8 mouse cellular contexts compared by ENCODE assay signal in genomic region chr15:79933670-79934514, GRCm38 (mm10). TPM values are rescaled to one million over a fixed set of nuclear protein-coding genes. Genes with fewer than 3 reads are reported as not detected.
DNase-seq lines count a peak whose midpoint lies in the region; ATAC-seq and TF ChIP-seq lines count a peak whose summit lies in the region.

No protein-coding gene starts in this region.

- ATAC-seq in embryonic facial prominence, embryonic 13.5 days (ENCODE audit: insufficient number of reproducible peaks, insufficient read depth, low FRiP score, low TSS enrichment, low read depth) = no peak
- ATAC-seq in stomach, embryonic 14.5 days (ENCODE audit: insufficient number of reproducible peaks, insufficient read depth, low FRiP score, low read depth) = no peak

- no peak for DNase-seq in spleen, adult 2 months (ENCODE audit: low read depth in 1 of 2, low spot score in 2 of 2)
- DNase-seq in spleen, postnatal 36 days (ENCODE audit: low spot score in 2 of 2) = no peak
- no peak for DNase-seq in limb, embryonic 10.5 days (ENCODE audit: low spot score)
- no peak for DNase-seq in layer of hippocampus, adult 18-20 months (ENCODE audit: low spot score in 2 of 2)
- DNase-seq in gastrocnemius, postnatal 36 days = no peak
- no peak for DNase-seq in cerebellum, postnatal 4 days (ENCODE audit: low spot score in 2 of 2)

- no peaks in the 10 kb centered on the region for H3K9me3 ChIP-seq in embryonic facial prominence, embryonic 13.5 days
- no peaks in the 10 kb centered on the region for H3K9me3 ChIP-seq in limb, embryonic 10.5 days (replicated peaks)
- no peaks in the 10 kb centered on the region for H3K9me3 ChIP-seq in stomach, embryonic 14.5 days (ENCODE audit: control insufficient read depth, low read depth, low read length)

- H3K4me2 ChIP-seq in embryonic facial prominence, embryonic 13.5 days = peak overlapping the region; percentile 90
- peak overlapping the region; percentile 15; the same call in 1 of the 2 replicates for H3K4me2 ChIP-seq in stomach, embryonic 14.5 days (replicated peaks; ENCODE audit: low read depth, low read length)

- TF ChIP-seq CTCF in spleen, adult 2 months (IDR thresholded peaks at IDR 0.05; ENCODE audit: extremely low read depth, insufficient read depth, insufficient read length, insufficient replicate concordance) = no peak

- peak overlapping the region; percentile 24; the same call in 1 of the 2 replicates for H3K4me3 ChIP-seq in spleen, adult 2 months (ENCODE audit: extremely low read depth, insufficient read depth, insufficient read length)
- H3K4me3 ChIP-seq in embryonic facial prominence, embryonic 13.5 days = peak overlapping the region; percentile 21
- H3K4me3 ChIP-seq in limb, embryonic 10.5 days = peak overlapping the region; percentile 30
- no peak overlapping the region for H3K4me3 ChIP-seq in stomach, embryonic 14.5 days (ENCODE audit: low read depth, low read length)

- TF ChIP-seq POLR2A in spleen, adult 2 months (IDR thresholded peaks at IDR 0.05; ENCODE audit: low read depth, low read length) = no peak

- H3K4me1 ChIP-seq in spleen, adult 2 months (ENCODE audit: control insufficient read depth, insufficient read depth, insufficient read length) = peaks cover 23% of the 10 kb centered on the region; the same call in 1 of the 2 replicates
- peaks cover 39% of the 10 kb centered on the region for H3K4me1 ChIP-seq in embryonic facial prominence, embryonic 13.5 days
- H3K4me1 ChIP-seq in limb, embryonic 10.5 days = peaks cover 43% of the 10 kb centered on the region
- H3K4me1 ChIP-seq in stomach, embryonic 14.5 days (ENCODE audit: control insufficient read depth, insufficient read depth, low read length) = 0 out of 2 replicates have a peak, but pooled peaks cover 2% of the 10 kb centered on the region

- H3K9ac ChIP-seq in embryonic facial prominence, embryonic 13.5 days = 0 out of 2 replicates have a peak overlapping the region, but pooled peaks have one; percentile 21
- no peak overlapping the region for H3K9ac ChIP-seq in stomach, embryonic 14.5 days (replicated peaks; ENCODE audit: low read depth, low read length)

- no peaks in the 10 kb centered on the region for H3K27me3 ChIP-seq in spleen, adult 2 months (ENCODE audit: control insufficient read depth, insufficient read depth, low read length)
- H3K27me3 ChIP-seq in embryonic facial prominence, embryonic 13.5 days = peaks cover 42% of the 10 kb centered on the region
- peaks cover 68% of the 10 kb centered on the region for H3K27me3 ChIP-seq in limb, embryonic 10.5 days (ENCODE audit: low read depth, poor library complexity, severe bottlenecking)
- H3K27me3 ChIP-seq in stomach, embryonic 14.5 days (ENCODE audit: control insufficient read depth, insufficient read depth, low read length) = peaks cover 17% of the 10 kb centered on the region

- 4% methylated on average over 22 of the region's 22 CpGs for WGBS in spleen, adult 2 months
- WGBS in embryonic facial prominence, embryonic 13.5 days = under 1% methylated on average over 22 of the region's 22 CpGs
- WGBS in limb, embryonic 10.5 days = 2% methylated on average over 22 of the region's 22 CpGs
- WGBS in stomach, embryonic 14.5 days = 3% methylated on average over 22 of the region's 22 CpGs

- intact Hi-C loops in gastrocnemius, postnatal 36 days (cut with DNase I) = loop anchor here (10.0 kb wide), 1 partner anchor 301 kb away; the partner anchor contains the start of genes AC140267.1 and Mief1

- H3K27ac ChIP-seq in spleen, adult 2 months (ENCODE audit: insufficient read depth, low read length) = peak overlapping the region; percentile 39
- no peak overlapping the region for H3K27ac ChIP-seq in embryonic facial prominence, embryonic 13.5 days
- H3K27ac ChIP-seq in limb, embryonic 10.5 days = no peak overlapping the region
- H3K27ac ChIP-seq in stomach, embryonic 14.5 days (ENCODE audit: low read length) = no peak overlapping the region

- peaks cover 8% of the 10 kb centered on the region for H3K36me3 ChIP-seq in spleen, adult 2 months (ENCODE audit: control insufficient read depth, insufficient read depth, low read length)
- H3K36me3 ChIP-seq in embryonic facial prominence, embryonic 13.5 days = no peaks in the 10 kb centered on the region
- H3K36me3 ChIP-seq in limb, embryonic 10.5 days = no peaks in the 10 kb centered on the region
- no peaks in the 10 kb centered on the region for H3K36me3 ChIP-seq in stomach, embryonic 14.5 days (ENCODE audit: control insufficient read depth, insufficient read depth, low read length)

RNA-seq across cellular contexts. Expression of gene Cbx7, which starts 37.0 kb away (rescaled TPM):
- polyA plus RNA-seq in spleen, adult 2 months (2012; rRNA removed) = 82.9 and 95.8 TPM in 2 replicates
- 2.5 and 2.9 TPM in 2 replicates for polyA plus RNA-seq in embryonic facial prominence, embryonic 13.5 days (2015; fragmentation: Nextera tagmentation; extraction: Ambion mirVana)
- 1.1 and 1.3 TPM in 2 replicates for polyA plus RNA-seq in limb, embryonic 10.5 days (2016; fragmentation: Nextera tagmentation; extraction: Ambion mirVana)
- polyA plus RNA-seq in stomach, embryonic 14.5 days (2014; fragmentation: Nextera tagmentation; extraction: Ambion mirVana) = 5.0 and 5.8 TPM in 2 replicates
- 10 to 100 TPM; 62.3 to 62.7 TPM for total RNA-seq in layer of hippocampus, adult 18-20 months (2021)
- total RNA-seq in gastrocnemius, postnatal 36 days (2021) = 10 to 100 TPM; 10.8 to 16.8 TPM

RNA-seq across cellular contexts. Expression of gene Apobec3, which starts 42.4 kb away (rescaled TPM):
- polyA plus RNA-seq in spleen, adult 2 months (2012; rRNA removed) = 99.9 and 104 TPM in 2 replicates
- 11.0 and 13.1 TPM in 2 replicates for polyA plus RNA-seq in embryonic facial prominence, embryonic 13.5 days (2015; fragmentation: Nextera tagmentation; extraction: Ambion mirVana)
- 5.9 and 9.4 TPM in 2 replicates for polyA plus RNA-seq in limb, embryonic 10.5 days (2016; fragmentation: Nextera tagmentation; extraction: Ambion mirVana)
- polyA plus RNA-seq in stomach, embryonic 14.5 days (2014; fragmentation: Nextera tagmentation; extraction: Ambion mirVana) = 17.4 and 18.4 TPM in 2 replicates
- total RNA-seq in layer of hippocampus, adult 18-20 months (2021) = 1 to 10 TPM; 4.3 to 4.4 TPM
- 1 to 10 TPM; 2.7 to 4.7 TPM for total RNA-seq in gastrocnemius, postnatal 36 days (2021)

Comparison
In these comparisons a context has a peak if more than half of its experiments do, and no peak if none do; other contexts are left out.
1. RNA of gene Cbx7, which starts 37.0 kb away (polyA plus RNA-seq): 82.9 to 95.8 TPM in spleen, adult 2 months; 5.0 to 5.8 TPM in stomach, embryonic 14.5 days, 2.5 to 2.9 TPM in embryonic facial prominence, embryonic 13.5 days and 1.1 to 1.3 TPM in limb, embryonic 10.5 days; every median in the first group is over 10 times any median in the second.